Mouse (Mus musculus) gastrocnemius, postnatal 4 days (tissue): ENCODE results near the gene Slc30a9. TPM values are rescaled to one million over a fixed set of nuclear protein-coding genes. Genes with fewer than 3 reads are reported as not detected.

ENCODE experiments used
- DNase-seq, 2 experiments: peaks; one replicate each; pipeline ENCODE4 v3.0.0; 2021 to 2022; ENCODE audit warnings: low spot score in 2 of 2, mixed read lengths in 2 of 2
- total RNA-seq, 2 experiments: library from RNA; stranded (reverse); gene quantifications; 2 replicates each; pipeline ENCODE4 v1.2.3; 2021

Slc30a9 gene
- total RNA-seq, 2 experiments from 2014 or later = 73.9 to 75.1 TPM

- no peak for DNase-seq
Measured at GRCm38 (mm10) chr5:67311811-67312521, 5.2 kb downstream of the Slc30a9 start.

- no peak for DNase-seq
Measured at GRCm38 (mm10) chr5:67312522-67312851, 5.7 kb downstream of the Slc30a9 start.

GRCm38 (mm10) chr5:67321656-67322268 lies 15.0 kb downstream of the Slc30a9 start:
- no peak for DNase-seq

DNA sequence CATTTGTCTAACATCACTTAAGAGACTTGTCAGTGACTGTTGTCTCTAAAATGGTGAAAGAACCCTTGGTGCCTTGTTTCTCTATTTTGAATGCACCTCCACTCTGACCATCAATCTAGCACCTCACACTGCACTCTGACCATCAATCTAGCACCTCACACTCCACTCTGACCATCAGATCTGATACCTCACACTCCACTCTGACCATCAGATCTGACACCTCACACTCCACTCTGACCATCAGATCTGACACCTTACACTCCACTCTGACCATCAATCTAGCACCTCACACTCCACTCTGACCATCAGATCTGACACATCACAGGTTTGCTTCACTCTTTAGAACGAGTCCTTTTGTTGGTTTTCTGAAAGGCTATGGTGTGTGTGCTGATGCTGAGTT lies 17.3 kb downstream of the Slc30a9 start:
- DNase-seq = no peak

DNA sequence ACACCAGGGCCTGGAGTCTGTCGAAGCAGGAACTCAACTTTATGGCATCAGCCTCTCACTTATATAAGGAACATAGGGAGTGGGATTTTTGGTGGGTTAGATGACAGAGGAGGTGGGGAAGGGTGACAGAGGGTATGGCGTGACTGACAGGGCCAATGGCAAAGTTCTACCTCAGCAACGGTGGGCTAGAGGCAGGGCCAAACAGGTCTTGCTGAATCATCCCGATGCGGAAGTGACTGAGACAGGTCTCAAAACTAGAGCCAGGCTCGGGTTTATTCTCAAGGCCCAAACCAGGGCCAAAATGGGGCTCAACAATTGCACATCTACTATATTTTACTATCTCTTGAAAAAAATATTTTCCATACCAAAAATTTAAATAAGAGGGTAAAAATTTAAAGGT lies 34.1 kb downstream of the Slc30a9 start:
- no peak for DNase-seq

DNA sequence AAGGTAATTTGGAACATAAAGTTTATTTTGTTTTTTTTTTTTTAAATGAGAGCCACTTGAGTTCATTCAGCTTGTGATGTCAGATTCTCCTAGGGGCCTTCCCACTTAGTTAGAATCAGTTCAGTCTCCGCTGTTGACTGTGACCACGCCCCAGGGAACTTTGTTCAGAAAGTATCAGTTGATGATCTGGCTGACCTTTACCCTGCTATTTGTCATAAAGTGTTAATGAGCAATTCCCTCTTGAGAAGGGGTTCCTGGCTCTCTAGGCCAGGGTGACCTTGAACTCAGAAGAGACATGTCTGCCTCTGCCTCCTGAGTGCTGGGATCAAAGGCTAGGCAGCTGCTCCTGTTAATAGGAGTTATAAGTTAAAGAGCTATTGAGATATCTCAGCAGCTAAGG lies 40.3 kb downstream of the Slc30a9 start:
- no peak for DNase-seq

- no peak for DNase-seq
Measured at GRCm38 (mm10) chr5:67348949-67349348, 42.2 kb downstream of the Slc30a9 start.

GRCm38 (mm10) chr5:67362316-67362715 lies 55.6 kb downstream of the Slc30a9 start:
- DNase-seq = no peak

GRCm38 (mm10) chr5:67362931-67363330 lies 56.2 kb downstream of the Slc30a9 start:
- no peak for DNase-seq

DNA sequence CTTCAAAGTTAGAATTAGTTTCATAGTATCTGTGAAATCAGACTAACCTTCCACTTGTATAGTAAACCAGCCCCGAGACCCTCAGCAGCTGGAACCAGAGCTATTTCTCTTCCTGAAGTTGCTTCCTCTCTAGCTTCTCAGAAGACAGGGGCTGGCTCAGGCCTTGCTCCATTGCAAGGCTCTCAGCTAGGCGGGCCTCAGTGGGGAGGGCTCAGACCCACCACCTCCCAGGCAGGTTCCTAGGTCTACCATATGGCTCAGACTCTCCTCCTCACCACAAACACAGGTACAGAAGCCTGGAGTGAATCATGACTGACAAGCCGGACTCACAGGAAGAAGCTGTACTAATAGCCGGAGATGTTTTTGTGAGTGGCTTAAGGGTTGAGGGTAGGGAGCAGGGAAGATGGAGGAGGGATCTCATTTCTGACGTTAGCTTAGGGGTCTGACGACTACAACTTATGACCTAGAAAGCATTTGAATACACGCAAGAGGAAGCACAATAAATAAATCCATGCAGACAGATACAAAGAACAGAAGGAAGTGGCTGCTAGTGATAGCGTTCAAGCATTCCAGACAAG lies 70.4 kb downstream of the Slc30a9 start:
- DNase-seq = no peak

- no peak for DNase-seq
Measured at GRCm38 (mm10) chr5:67381690-67382089, 74.9 kb downstream of the Slc30a9 start.

GRCm38 (mm10) chr5:67382556-67382955 lies 75.8 kb downstream of the Slc30a9 start:
- DNase-seq = no peak

- DNase-seq = no peak
Measured at GRCm38 (mm10) chr5:67393951-67394350, 87.2 kb downstream of the Slc30a9 start.

DNA sequence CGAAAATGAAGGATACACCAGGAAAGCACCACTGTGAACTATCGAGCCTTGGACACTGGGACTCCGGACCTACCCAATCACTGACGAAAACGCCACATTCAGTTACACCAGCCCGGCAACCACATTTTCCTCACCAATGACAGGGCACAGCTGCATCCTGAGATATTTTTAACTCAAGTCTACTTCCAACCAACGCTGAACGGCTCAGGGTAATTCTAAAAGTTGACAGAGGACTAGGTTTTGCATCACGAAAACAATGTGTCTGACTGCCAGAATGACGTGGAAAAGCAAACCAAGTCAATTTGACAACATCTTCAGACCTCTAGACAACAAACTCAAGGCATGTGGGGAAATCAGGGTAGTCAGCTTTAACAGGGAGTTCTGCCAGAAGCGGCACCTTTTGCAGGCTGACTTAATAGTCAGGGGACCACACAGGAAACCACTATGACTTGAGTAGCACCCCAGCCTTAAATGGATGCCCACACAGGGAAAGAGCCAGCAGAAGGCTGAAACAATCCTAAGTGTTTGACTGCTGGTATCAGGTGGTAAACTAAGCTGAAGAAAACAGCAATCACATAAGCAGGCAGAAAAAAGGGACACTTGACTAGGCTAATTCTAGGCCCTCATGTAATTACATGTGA lies 88.6 kb downstream of the Slc30a9 start:
- DNase-seq = no peak

GRCm38 (mm10) chr5:67397186-67397585 lies 90.4 kb downstream of the Slc30a9 start:
- DNase-seq = no peak

DNA sequence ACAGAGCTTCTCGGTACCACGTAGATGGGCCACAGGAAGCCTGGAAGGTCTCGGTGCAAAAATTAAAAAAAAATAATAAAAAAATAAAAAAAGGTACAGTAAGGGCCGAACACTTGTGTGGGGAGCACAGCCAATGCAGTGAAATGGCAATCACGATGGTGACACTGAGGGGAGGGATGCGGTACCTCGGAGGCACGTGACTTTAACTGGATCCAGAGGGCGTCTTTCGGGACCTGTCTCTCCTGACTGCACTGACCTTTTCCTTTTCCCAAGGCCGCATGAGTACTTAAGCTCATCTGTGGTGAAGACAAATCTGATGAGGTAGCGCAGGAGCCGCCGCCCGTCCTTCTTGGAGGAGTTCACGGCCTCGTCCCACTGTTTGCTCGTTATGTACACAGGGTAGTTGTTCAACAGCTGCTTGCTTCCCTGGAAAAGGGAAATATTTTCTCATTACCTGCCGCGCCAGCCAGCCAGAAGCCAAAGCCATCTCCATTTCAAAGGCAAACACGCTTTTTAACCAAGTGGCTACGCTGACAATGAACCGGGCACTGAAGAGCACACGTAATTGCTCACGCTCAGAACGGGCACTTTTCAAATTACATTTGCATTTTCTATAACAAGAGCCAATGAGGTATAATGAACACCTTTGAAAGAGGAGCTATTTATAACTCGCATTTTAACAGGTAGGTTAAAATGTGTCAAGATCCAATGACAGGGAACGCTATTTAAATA lies 93.3 kb downstream of the Slc30a9 start:
- DNase-seq = no peak

DNA sequence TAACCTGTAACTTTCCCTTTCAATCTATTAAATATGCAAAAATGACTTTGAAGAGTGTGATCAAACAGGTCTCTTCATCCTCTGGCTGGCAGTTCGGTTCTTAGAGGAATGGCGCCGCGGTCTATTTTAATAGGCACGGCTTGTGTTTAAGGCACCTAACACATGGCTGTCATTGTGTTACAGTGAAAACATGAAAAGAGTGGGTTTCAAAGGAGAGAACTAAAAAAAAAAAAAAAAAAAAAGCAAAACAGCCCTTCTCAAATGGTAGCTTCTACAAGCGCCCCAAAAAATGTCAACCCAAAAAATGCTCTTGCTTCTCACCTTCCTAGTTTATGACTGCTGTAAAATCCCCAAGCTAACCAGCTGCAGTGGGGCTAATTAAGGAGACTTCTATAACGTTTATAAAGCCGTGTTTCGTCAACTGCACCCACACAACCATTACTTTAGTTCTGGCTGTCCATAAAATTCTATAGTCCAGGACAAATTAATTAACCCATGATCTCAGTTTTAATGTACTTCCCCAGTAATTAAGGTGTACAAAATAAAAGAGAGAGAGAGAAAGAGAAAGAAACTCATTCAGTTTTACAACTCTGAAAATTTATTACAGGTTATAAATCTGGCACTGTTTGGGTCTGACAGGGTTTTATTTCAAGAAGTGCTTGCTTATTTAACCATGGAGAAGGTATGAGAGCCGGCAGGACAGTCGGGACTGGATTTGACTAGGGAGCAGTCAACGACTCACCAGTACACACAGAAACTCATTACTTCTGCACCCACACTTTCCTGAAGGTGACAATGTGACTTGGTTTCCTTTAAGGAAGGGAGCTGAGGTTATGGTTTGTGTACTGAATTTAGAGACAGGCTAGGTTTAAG lies 94.1 kb downstream of the Slc30a9 start:
- DNase-seq = no peak

- no peak for DNase-seq
Measured at GRCm38 (mm10) chr5:67401612-67402011, 94.9 kb downstream of the Slc30a9 start.

DNA sequence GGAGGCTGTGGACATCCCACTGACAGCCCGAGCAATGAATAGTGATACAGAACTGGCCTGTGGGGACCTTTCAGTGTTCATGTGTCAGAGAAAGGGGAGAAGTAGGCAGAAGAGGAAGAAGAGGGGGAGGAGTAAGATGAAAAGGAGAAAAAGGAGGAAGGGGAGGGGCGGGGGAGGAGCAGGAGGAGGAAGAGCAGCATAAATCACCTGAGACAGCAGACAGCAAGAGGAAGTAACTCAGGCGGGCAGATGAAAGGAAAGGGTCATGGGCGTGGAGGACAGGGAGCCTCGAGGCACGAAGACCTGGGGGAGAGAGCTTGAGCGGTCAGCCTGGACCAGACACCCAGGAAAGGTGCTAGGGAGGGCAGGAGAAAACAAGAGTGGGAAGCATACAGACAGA lies 97.6 kb downstream of the Slc30a9 start:
- DNase-seq = no peak

DNA sequence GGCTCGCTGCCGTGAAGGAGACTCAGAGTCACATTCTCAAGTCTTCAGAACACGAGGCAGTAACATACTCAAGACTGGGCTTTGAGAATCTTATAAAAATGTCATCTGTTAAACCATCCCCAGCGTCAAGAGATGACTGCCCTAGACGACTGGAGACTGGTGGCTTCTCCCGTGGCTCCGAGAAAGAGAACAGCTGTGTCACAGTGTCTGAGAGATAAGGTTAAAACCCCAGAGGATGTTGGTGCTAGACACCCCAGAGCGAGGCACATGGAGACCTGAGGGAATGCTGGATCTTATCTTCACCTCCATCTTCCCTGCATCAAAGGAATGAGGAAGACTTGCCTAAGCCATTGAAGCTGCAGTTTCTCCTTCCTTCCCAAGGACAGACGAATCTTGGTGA lies 98.2 kb downstream of the Slc30a9 start:
- DNase-seq = no peak
